Mouse (Mus musculus): ENCODE measurements around the gene Prss27.
"Not testable (repeated sequence)": the region's sequence is repeated elsewhere in the genome, so short reads cannot be mapped to it uniquely, and the experiment has no call there.

The Prss27 gene

GRCm38 (mm10) chr17:24030551-24030950 is 7.4 kb upstream of the Prss27 start:
- DNase-seq (ENCODE audit: low spot score in 2 of 2) = no peak

- no peak for DNase-seq (ENCODE audit: low spot score in 2 of 2)
Measured at GRCm38 (mm10) chr17:24035087-24035486, 2.9 kb upstream of the Prss27 start.

- no peak for DNase-seq (ENCODE audit: low spot score in 2 of 2)
Measured at GRCm38 (mm10) chr17:24036954-24037353, 990 bp upstream of the Prss27 start.

- DNase-seq (ENCODE audit: low spot score in 2 of 2) = no peak
Measured at GRCm38 (mm10) chr17:24037360-24037759, 584 bp upstream of the Prss27 start.

- DNase-seq (ENCODE audit: low spot score in 2 of 2) = no peak
Measured at GRCm38 (mm10) chr17:24044482-24044881, 6.5 kb downstream of the Prss27 start.

GRCm38 (mm10) chr17:24045608-24046007 is 7.7 kb downstream of the Prss27 start:
- no peak for DNase-seq (ENCODE audit: low spot score in 2 of 2)

- no peak for DNase-seq (ENCODE audit: low spot score in 2 of 2)
Measured at GRCm38 (mm10) chr17:24046026-24046425, 8.1 kb downstream of the Prss27 start.

- no peak for DNase-seq (ENCODE audit: low spot score in 2 of 2)
Measured at GRCm38 (mm10) chr17:24048053-24048452, 10.1 kb downstream of the Prss27 start.

GRCm38 (mm10) chr17:24049008-24049407 is 11.1 kb downstream of the Prss27 start:
- DNase-seq (ENCODE audit: low spot score in 2 of 2) = peak; percentile 36 to 50

- DNase-seq (ENCODE audit: low spot score in 2 of 2) = no peak
Measured at GRCm38 (mm10) chr17:24056636-24057625, 19.0 kb downstream of the Prss27 start.

- no peak for DNase-seq (ENCODE audit: low spot score in 2 of 2)
Measured at GRCm38 (mm10) chr17:24057730-24058245, 19.8 kb downstream of the Prss27 start.

GRCm38 (mm10) chr17:24062459-24063155 is 24.7 kb downstream of the Prss27 start:
- no peak for DNase-seq (ENCODE audit: low spot score in 2 of 2)

- DNase-seq (ENCODE audit: low spot score in 2 of 2) = peak in 1 of 2 experiments; percentile 29
Measured at GRCm38 (mm10) chr17:24068271-24068670, 30.3 kb downstream of the Prss27 start.

GRCm38 (mm10) chr17:24069531-24069930 is 31.6 kb downstream of the Prss27 start:
- DNase-seq (ENCODE audit: low spot score in 2 of 2) = no peak

GRCm38 (mm10) chr17:24072919-24073696 is 35.2 kb downstream of the Prss27 start, which contains the start of gene Kctd5:
TSS of gene Kctd5 (minus strand) at chr17:24073485.
- DNase-seq (ENCODE audit: low spot score in 2 of 2) = peak; percentile 91 to 93

GRCm38 (mm10) chr17:24077101-24077500 is 39.2 kb downstream of the Prss27 start:
- DNase-seq (ENCODE audit: low spot score in 2 of 2) = no peak

GRCm38 (mm10) chr17:24084593-24084992 is 46.6 kb downstream of the Prss27 start:
- DNase-seq (ENCODE audit: low spot score in 2 of 2) = no peak

GRCm38 (mm10) chr17:24086399-24086798 is 48.5 kb downstream of the Prss27 start:
- not testable (repeated sequence) for DNase-seq (ENCODE audit: low spot score in 2 of 2)

- DNase-seq (ENCODE audit: low spot score in 2 of 2) = no peak
Measured at GRCm38 (mm10) chr17:24090575-24090974, 52.6 kb downstream of the Prss27 start.
